Mouse (Mus musculus): ENCODE results near the gene Pdzd2. TPM values are rescaled to one million over a fixed set of nuclear protein-coding genes. Genes with fewer than 3 reads are reported as not detected.

The Pdzd2 gene
- polyA plus RNA-seq, 2 experiments: 0.19 to 0.89 TPM

GRCm38 (mm10) chr15:12515272-12515844 lies 224.4 kb downstream of the Pdzd2 start:
- Histone ChIP-seq H3K4me3 (ENCODE audit: insufficient read depth in 1 of 2, low read depth in 2 of 2, low read length in 2 of 2) (no peak overlapping the region), H3K27me3 (ENCODE audit: control insufficient read depth, insufficient read depth, low read length) (no peaks in the 10 kb centered on the region), H3K36me3 (replicated peaks; ENCODE audit: control insufficient read depth, insufficient read depth, low read depth) (no peaks in the 10 kb centered on the region), H3K9me3 (ENCODE audit: control insufficient read depth, low read length) (no peaks in the 10 kb centered on the region), H3K27ac (no peak overlapping the region), H3K4me1 (replicated peaks; ENCODE audit: control insufficient read depth in 2 of 2, insufficient read depth in 2 of 2, low read length in 1 of 2) (no peaks in the 10 kb centered on the region; a peak in 1 of 4 replicates), H3K4me2 (ENCODE audit: low read depth) (no peak overlapping the region), H3K9ac (replicated peaks) (no peak overlapping the region)
- DNase-seq (ENCODE audit: low read depth in 3 of 3, low spot score in 3 of 3) (no peak), ATAC-seq (ENCODE audit: insufficient read depth) (no peak)
- TF ChIP-seq EP300 (IDR thresholded peaks at IDR 0.05; ENCODE audit: low read depth): no peak
- WGBS (ENCODE audit: insufficient replicate concordance): 65% methylated on average over 9 of the region's 9 CpGs

- Histone ChIP-seq H3K36me3 (replicated peaks; ENCODE audit: control insufficient read depth, insufficient read depth, low read depth) (no peaks in the 10 kb centered on the region), H3K27me3 (ENCODE audit: control insufficient read depth, insufficient read depth, low read length) (no peaks in the 10 kb centered on the region), H3K27ac (no peak overlapping the region), H3K4me1 (replicated peaks; ENCODE audit: control insufficient read depth in 2 of 2, insufficient read depth in 2 of 2, low read length in 1 of 2) (no peaks in the 10 kb centered on the region; a peak in 1 of 4 replicates), H3K4me2 (ENCODE audit: low read depth) (no peak overlapping the region), H3K4me3 (ENCODE audit: insufficient read depth in 1 of 2, low read depth in 2 of 2, low read length in 2 of 2) (no peak overlapping the region), H3K9me3 (ENCODE audit: control insufficient read depth, low read length) (no peaks in the 10 kb centered on the region), H3K9ac (replicated peaks) (no peak overlapping the region)
- TF ChIP-seq CTCF (IDR thresholded peaks at IDR 0.05; ENCODE audit: low read depth) (no peak), EP300 (IDR thresholded peaks at IDR 0.05; ENCODE audit: low read depth) (no peak)
- 40% methylated on average over 9 of the region's 9 CpGs for WGBS (ENCODE audit: insufficient replicate concordance)
- DNase-seq (ENCODE audit: low read depth in 3 of 3, low spot score in 3 of 3) (no peak), ATAC-seq (ENCODE audit: insufficient read depth) (no peak)
Measured at GRCm38 (mm10) chr15:12513526-12513925, 226.2 kb downstream of the Pdzd2 start.

- no peaks in the 10 kb centered on the region for H3K36me3 ChIP-seq (replicated peaks; ENCODE audit: control insufficient read depth, insufficient read depth, low read depth)
- no peaks in the 10 kb centered on the region for H3K9me3 ChIP-seq (ENCODE audit: control insufficient read depth, low read length)
- ATAC-seq (ENCODE audit: insufficient read depth) (no peak), DNase-seq (ENCODE audit: low read depth in 3 of 3, low spot score in 3 of 3) (no peak)
- H3K4me2 ChIP-seq (ENCODE audit: low read depth): no peak overlapping the region
- 12% methylated on average over 10 of the region's 10 CpGs for WGBS (ENCODE audit: insufficient replicate concordance)
- H3K27me3 ChIP-seq (ENCODE audit: control insufficient read depth, insufficient read depth, low read length): no peaks in the 10 kb centered on the region
- peaks cover 0 to under 1% of the 10 kb centered on the region in 2 experiments; a peak in 1 of 4 replicates for H3K4me1 ChIP-seq (replicated peaks; ENCODE audit: control insufficient read depth in 2 of 2, insufficient read depth in 2 of 2, low read length in 1 of 2)
- H3K27ac ChIP-seq: no peak overlapping the region
- no peak overlapping the region for H3K9ac ChIP-seq (replicated peaks)
- no peak for TF ChIP-seq EP300 (IDR thresholded peaks at IDR 0.05; ENCODE audit: low read depth)
- TF ChIP-seq CTCF (IDR thresholded peaks at IDR 0.05; ENCODE audit: low read depth): no peak
- no peak overlapping the region for H3K4me3 ChIP-seq (ENCODE audit: insufficient read depth in 1 of 2, low read depth in 2 of 2, low read length in 2 of 2)
Measured at GRCm38 (mm10) chr15:12508765-12509377, 230.9 kb downstream of the Pdzd2 start.

- H3K4me2 ChIP-seq (ENCODE audit: low read depth): no peak overlapping the region
- WGBS (ENCODE audit: insufficient replicate concordance): 59% methylated on average over 4 of the region's 4 CpGs
- no peaks in the 10 kb centered on the region for H3K27me3 ChIP-seq (ENCODE audit: control insufficient read depth, insufficient read depth, low read length)
- H3K9me3 ChIP-seq (ENCODE audit: control insufficient read depth, low read length): no peaks in the 10 kb centered on the region
- H3K4me3 ChIP-seq (ENCODE audit: insufficient read depth in 1 of 2, low read depth in 2 of 2, low read length in 2 of 2): no peak overlapping the region
- no peak overlapping the region for H3K27ac ChIP-seq
- ATAC-seq (ENCODE audit: insufficient read depth) (no peak), DNase-seq (ENCODE audit: low read depth in 3 of 3, low spot score in 3 of 3) (no peak)
- TF ChIP-seq CTCF (IDR thresholded peaks at IDR 0.05; ENCODE audit: low read depth) (no peak), EP300 (IDR thresholded peaks at IDR 0.05; ENCODE audit: low read depth) (no peak)
- H3K9ac ChIP-seq (replicated peaks): no peak overlapping the region
- H3K36me3 ChIP-seq (replicated peaks; ENCODE audit: control insufficient read depth, insufficient read depth, low read depth): no peaks in the 10 kb centered on the region
- H3K4me1 ChIP-seq (replicated peaks; ENCODE audit: control insufficient read depth in 2 of 2, insufficient read depth in 2 of 2, low read length in 1 of 2): peaks cover 0 to 4% of the 10 kb centered on the region in 2 experiments; a peak in 1 of 4 replicates
Measured at GRCm38 (mm10) chr15:12507523-12507922, 232.2 kb downstream of the Pdzd2 start.

- TF ChIP-seq EP300 (IDR thresholded peaks at IDR 0.05; ENCODE audit: low read depth) (no peak), CTCF (IDR thresholded peaks at IDR 0.05; ENCODE audit: low read depth) (no peak)
- Histone ChIP-seq H3K27ac (no peak overlapping the region), H3K9ac (replicated peaks) (no peak overlapping the region), H3K27me3 (ENCODE audit: control insufficient read depth, insufficient read depth, low read length) (no peaks in the 10 kb centered on the region), H3K9me3 (ENCODE audit: control insufficient read depth, low read length) (no peaks in the 10 kb centered on the region), H3K36me3 (replicated peaks; ENCODE audit: control insufficient read depth, insufficient read depth, low read depth) (no peaks in the 10 kb centered on the region), H3K4me1 (replicated peaks; ENCODE audit: control insufficient read depth in 2 of 2, insufficient read depth in 2 of 2, low read length in 1 of 2) (peaks cover 0 to 4% of the 10 kb centered on the region in 2 experiments; a peak in 1 of 4 replicates), H3K4me3 (ENCODE audit: insufficient read depth in 1 of 2, low read depth in 2 of 2, low read length in 2 of 2) (no peak overlapping the region), H3K4me2 (ENCODE audit: low read depth) (no peak overlapping the region)
- WGBS (ENCODE audit: insufficient replicate concordance): 66% methylated on average over 10 of the region's 10 CpGs
- no peak for ATAC-seq (ENCODE audit: insufficient read depth)
- no peak for DNase-seq (ENCODE audit: low read depth in 3 of 3, low spot score in 3 of 3)
Measured at GRCm38 (mm10) chr15:12506514-12506913, 233.2 kb downstream of the Pdzd2 start.
